Mouse (Mus musculus) 3134 (cell line): ENCODE measurements at regions not wholly inside any gene's neighbourhood (a gene's known extent, or its start where the extent isn't known, plus 50 kb on each side); places are given as distances from the start of the nearest gene placed in this dataset.

ENCODE experiments used
- DNase-seq: peaks from one replicate; pipeline ENCODE4 v3.0.0-alpha.2; 2011; ENCODE audit warnings: low spot score; ENCODE audit not compliant: insufficient read length; ENCODE audit errors: extremely low read depth

- DNase-seq: no peak
Measured at GRCm38 (mm10) chr14:120102010-120102748, 59.9 kb upstream of the Oxgr1 start.

GRCm38 (mm10) chr14:120102749-120103142 lies 60.5 kb upstream of the Oxgr1 start:
- no peak for DNase-seq

GRCm38 (mm10) chr14:120109846-120110245 lies 67.6 kb upstream of the Oxgr1 start:
- DNase-seq: no peak

GRCm38 (mm10) chr14:120113316-120113715 lies 71.1 kb upstream of the Oxgr1 start:
- DNase-seq: no peak

GRCm38 (mm10) chr14:120118582-120118981 lies 76.3 kb upstream of the Oxgr1 start:
- no peak for DNase-seq

GRCm38 (mm10) chr14:120119094-120119501 lies 76.9 kb upstream of the Oxgr1 start:
- DNase-seq: no peak

GRCm38 (mm10) chr14:120119506-120119905 lies 77.3 kb upstream of the Oxgr1 start:
- no peak for DNase-seq

- no peak for DNase-seq
Measured at GRCm38 (mm10) chr14:120120261-120120660, 78.0 kb upstream of the Oxgr1 start.

GRCm38 (mm10) chr14:120125315-120125714 lies 83.1 kb upstream of the Oxgr1 start:
- DNase-seq: no peak

GRCm38 (mm10) chr14:120127481-120127880 lies 85.2 kb upstream of the Oxgr1 start:
- peak; percentile 37 for DNase-seq

- DNase-seq: no peak
Measured at GRCm38 (mm10) chr14:120134346-120135008, 92.2 kb upstream of the Oxgr1 start.

- no peak for DNase-seq
Measured at GRCm38 (mm10) chr14:120135198-120135597, 93.0 kb upstream of the Oxgr1 start.

GRCm38 (mm10) chr14:120136736-120137135 lies 94.5 kb upstream of the Oxgr1 start:
- no peak for DNase-seq

- peak; percentile 88 for DNase-seq
Measured at GRCm38 (mm10) chr14:120137680-120138136, 95.5 kb upstream of the Oxgr1 start.

GRCm38 (mm10) chr14:120138546-120138945 lies 96.3 kb upstream of the Oxgr1 start:
- DNase-seq: no peak

GRCm38 (mm10) chr14:120139256-120139655 lies 97.0 kb upstream of the Oxgr1 start:
- no peak for DNase-seq

GRCm38 (mm10) chr14:120139671-120140071 lies 97.4 kb upstream of the Oxgr1 start:
- no peak for DNase-seq

GRCm38 (mm10) chr14:120140211-120140610 lies 98.0 kb upstream of the Oxgr1 start:
- DNase-seq: no peak

- DNase-seq: no peak
Measured at GRCm38 (mm10) chr14:120140791-120141747, 98.8 kb upstream of the Oxgr1 start.

- no peak for DNase-seq
Measured at GRCm38 (mm10) chr14:120142281-120142680, 100.0 kb upstream of the Oxgr1 start.

GRCm38 (mm10) chr14:120144451-120144850 lies 102.2 kb upstream of the Oxgr1 start:
- DNase-seq: peak; percentile 5
